Mouse (Mus musculus): Measurements from ENCODE around the gene Nat10.

DNA sequence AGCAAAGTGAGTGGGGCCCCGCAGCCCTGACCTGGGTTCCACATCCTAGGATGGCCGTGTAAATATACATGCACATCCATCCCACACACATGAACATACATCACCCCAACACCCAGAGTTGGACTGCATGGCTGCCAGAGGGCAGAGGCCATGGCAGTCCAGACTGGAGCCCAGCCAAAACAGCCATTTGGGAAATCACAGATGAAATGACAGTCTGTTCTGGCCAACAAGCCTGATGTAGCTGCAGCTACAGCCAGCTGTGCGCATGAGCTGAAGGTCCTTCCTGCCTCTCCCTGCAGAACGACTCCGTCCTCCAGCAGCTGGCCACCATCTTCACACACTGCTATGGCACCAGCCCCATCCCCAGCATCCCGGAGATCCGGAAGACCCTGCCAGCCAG is 50.2 kb downstream of the Nat10 start:
- no peak for TF ChIP-seq POLR2A (IDR thresholded peaks at IDR 0.05; ENCODE audit: control insufficient read depth, extremely low read depth, insufficient read depth, low read length, poor library complexity)
- no peak for TF ChIP-seq CTCF (IDR thresholded peaks at IDR 0.05; ENCODE audit: borderline replicate concordance, control insufficient read depth, extremely low read depth, insufficient read depth, low read length, poor library complexity)

Data from thymus, adult 2 months (tissue).